Mouse (Mus musculus) G1E-ER4 (cell line): ENCODE measurements around the gene Rdm1. TPM values are rescaled to one million over a fixed set of nuclear protein-coding genes. Genes with fewer than 3 reads are reported as not detected.

Experiments
- GATA1 ChIP-seq: IDR thresholded peaks from one replicate; pipeline ENCODE4 v1.8.0; 2012; ENCODE audit warnings: low read length, inconsistent platforms
- polyA plus RNA-seq: library from polyadenylated mRNA; stranded (reverse); fragments of >175 nt; gene quantifications from 2 replicates; pipeline ENCODE4 v1.2.3, GENCODE M21; 2012

The Rdm1 gene
- polyA plus RNA-seq, 1 experiment: 1.9 TPM

DNA sequence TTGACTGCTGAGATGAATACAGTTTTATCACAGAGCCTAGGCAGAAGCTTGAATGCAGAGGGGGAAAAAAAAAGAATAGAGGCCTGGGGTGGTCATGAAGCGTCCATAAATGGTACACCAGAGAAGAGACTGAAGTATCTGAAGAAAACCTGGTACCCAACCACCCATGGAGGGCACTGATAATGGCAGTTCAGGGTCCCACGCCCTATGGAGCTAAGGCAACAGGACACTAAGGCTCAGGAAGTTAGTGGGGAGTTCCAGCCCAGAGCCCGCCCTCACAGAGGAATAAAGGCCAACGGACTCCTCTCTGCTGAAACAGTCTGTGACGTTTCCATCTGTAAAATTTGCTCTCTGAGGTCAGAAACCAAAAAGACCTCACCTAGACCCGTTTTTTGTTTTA, 11.6 kb upstream of the Rdm1 start:
- TF ChIP-seq GATA1: no peak

DNA sequence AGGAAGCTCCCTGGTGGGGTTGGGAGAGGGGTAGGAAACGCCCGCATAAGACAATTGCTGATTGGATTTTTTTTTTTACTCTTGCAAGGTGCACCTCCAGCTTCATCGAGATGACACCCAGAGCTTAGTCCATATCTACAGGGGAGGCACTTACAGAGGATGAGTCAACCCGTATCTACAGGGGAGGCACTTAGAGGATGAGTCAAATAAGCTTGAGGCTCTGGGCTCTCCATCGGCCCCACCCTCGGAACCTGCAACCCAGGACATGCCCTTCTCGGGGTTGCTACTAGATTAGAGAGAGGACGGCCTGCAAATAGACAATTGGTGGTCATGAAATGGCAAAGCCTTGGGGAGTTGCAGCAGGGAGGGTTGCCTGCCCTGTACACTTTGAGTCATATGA, 10.9 kb upstream of the Rdm1 start:
- TF ChIP-seq GATA1: no peak

DNA sequence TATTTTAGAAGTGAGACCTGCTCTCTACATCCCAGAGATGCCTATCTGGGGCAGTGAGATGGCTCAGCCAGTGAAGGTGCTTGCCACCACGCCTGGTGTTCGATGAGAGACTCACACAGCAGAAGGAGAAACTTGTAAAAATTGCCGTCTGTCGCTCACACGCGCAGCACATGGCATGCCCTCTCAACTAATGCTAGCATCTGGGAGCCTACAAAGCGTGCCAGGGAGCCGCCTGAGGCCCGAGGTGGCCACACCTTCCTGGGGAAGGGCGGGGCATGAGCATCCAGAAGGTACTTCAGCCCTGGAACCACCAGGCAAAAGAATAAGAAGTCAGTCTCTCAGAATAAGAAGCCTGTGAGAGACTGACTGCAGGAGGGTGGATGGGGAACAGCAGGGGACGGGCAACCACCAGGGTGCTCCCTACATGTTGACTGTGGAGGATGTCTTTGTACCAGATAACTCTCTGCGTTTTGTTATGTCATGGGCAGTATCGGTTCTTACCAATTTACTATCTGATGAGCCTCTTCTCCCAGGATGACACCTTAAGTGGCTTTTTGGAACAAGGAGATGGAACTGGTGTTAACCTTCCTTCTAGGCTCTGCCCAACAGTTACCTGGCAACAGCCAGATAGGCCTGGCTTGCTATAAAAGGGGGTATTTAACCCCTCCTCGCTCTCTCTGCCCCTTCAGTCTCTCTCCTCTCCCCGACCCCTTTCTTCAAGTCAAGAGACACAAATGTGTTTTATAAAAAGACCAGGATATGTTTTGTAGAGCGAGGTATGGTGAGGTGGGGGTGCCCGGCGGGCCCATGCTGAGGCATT, 9.8 kb upstream of the Rdm1 start:
- no peak for TF ChIP-seq GATA1

- TF ChIP-seq GATA1: no peak
Measured at GRCm38 (mm10) chr11:101617849-101618248, 9.1 kb upstream of the Rdm1 start.

- TF ChIP-seq GATA1: no peak
Measured at GRCm38 (mm10) chr11:101618596-101618995, 8.4 kb upstream of the Rdm1 start.

DNA sequence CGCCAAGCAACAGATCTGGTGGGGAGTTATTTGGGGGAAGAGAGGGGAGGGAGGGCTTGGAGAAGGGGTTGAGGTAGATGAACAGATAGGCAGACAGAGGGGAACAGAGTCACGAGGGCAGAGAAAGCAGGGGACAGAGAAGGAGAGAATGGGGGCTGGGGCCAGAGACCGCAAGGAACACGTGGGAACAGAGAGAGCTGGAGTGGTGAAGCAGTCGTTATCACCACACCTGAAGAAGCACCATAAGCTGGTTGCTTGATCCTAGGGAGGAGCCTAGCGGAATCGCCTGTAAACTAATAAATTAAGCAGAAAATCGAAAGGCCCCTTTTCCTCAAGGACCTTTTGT, 373 bp upstream of the Rdm1 start:
- TF ChIP-seq GATA1: no peak

- TF ChIP-seq GATA1: no peak
Measured at GRCm38 (mm10) chr11:101627857-101628559, 1.0 kb downstream of the Rdm1 start.

- no peak for TF ChIP-seq GATA1
Measured at GRCm38 (mm10) chr11:101635660-101636059, 8.7 kb downstream of the Rdm1 start.

DNA sequence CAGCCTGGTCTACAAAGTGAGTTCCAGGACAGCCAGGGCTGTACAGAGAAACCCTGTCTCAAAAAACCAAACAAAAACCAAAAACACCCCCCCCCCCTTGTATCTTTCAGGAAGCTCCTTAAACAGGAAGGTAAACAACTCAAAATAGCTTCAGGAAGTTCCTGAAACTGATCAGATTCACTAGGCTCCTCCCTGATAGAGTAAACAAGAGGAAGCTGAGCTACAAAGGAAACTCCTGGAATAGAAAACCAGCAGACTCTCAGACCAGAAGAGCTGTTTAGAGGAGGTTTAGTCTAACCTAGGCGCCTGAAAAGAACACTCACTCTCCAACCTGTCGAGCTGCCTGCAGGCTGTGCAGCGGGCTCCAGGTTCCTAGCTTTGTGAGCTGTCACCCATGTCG, 12.8 kb downstream of the Rdm1 start:
- no peak for TF ChIP-seq GATA1

- TF ChIP-seq GATA1: no peak
Measured at GRCm38 (mm10) chr11:101642931-101643330, 15.9 kb downstream of the Rdm1 start.

- no peak for TF ChIP-seq GATA1
Measured at GRCm38 (mm10) chr11:101644591-101644990, 17.6 kb downstream of the Rdm1 start.

- no peak for TF ChIP-seq GATA1
Measured at GRCm38 (mm10) chr11:101656356-101656755, 29.4 kb downstream of the Rdm1 start.

- TF ChIP-seq GATA1: no peak
Measured at GRCm38 (mm10) chr11:101657528-101657885, 30.5 kb downstream of the Rdm1 start.

GRCm38 (mm10) chr11:101658751-101659558, 32.0 kb downstream of the Rdm1 start:
- no peak for TF ChIP-seq GATA1

GRCm38 (mm10) chr11:101661191-101661590, 34.2 kb downstream of the Rdm1 start:
- TF ChIP-seq GATA1: no peak

GRCm38 (mm10) chr11:101661786-101662185, 34.8 kb downstream of the Rdm1 start:
- no peak for TF ChIP-seq GATA1
